Mouse (Mus musculus) adrenal gland, postnatal 4 days (tissue): ENCODE results near the gene Gcnt4. TPM values are rescaled to one million over a fixed set of nuclear protein-coding genes. Genes with fewer than 3 reads are reported as not detected.
"Not testable (repeated sequence)": the region's sequence is repeated elsewhere in the genome, so short reads cannot be mapped to it uniquely, and the experiment has no call there.

ENCODE experiments used
- DNase-seq, 2 experiments: peaks; one replicate each; pipeline ENCODE4 v3.0.0; 2021 to 2022; ENCODE audit warnings: low spot score in 2 of 2, mixed read lengths in 2 of 2
- long read RNA-seq, 2 experiments: library from polyadenylated mRNA; stranded (forward); transcript quantifications; one replicate each; pipeline ENCODE4 v2.0.0; 2021
- total RNA-seq, 2 experiments: library from RNA; stranded (reverse); gene quantifications; 2 replicates each; pipeline ENCODE4 v1.2.3; 2021

The Gcnt4 gene
- total RNA-seq: 1 to 10 TPM; 1.2 to 1.3 TPM
- long read RNA-seq, experiment 1: 0 reads
- long read RNA-seq, experiment 2: 0 reads

- peak; percentile 17 to 40 for DNase-seq
Observed at GRCm38 (mm10) chr13:96923999-96924961, at the start of gene Gcnt4. TSS of gene Gcnt4 (plus strand) at chr13:96924689.

GRCm38 (mm10) chr13:96878220-96879057 lies 46.0 kb upstream of the Gcnt4 start:
- DNase-seq: no peak

- no peak for DNase-seq
Observed at GRCm38 (mm10) chr13:96884534-96884933, 40.0 kb upstream of the Gcnt4 start.

- DNase-seq: no peak
Observed at GRCm38 (mm10) chr13:96889985-96890384, 34.5 kb upstream of the Gcnt4 start.

GRCm38 (mm10) chr13:96895144-96895543 lies 29.3 kb upstream of the Gcnt4 start:
- no peak for DNase-seq

- no peak for DNase-seq
Observed at GRCm38 (mm10) chr13:96906717-96907116, 17.8 kb upstream of the Gcnt4 start.

- no peak for DNase-seq
Observed at GRCm38 (mm10) chr13:96911202-96911601, 13.3 kb upstream of the Gcnt4 start.

GRCm38 (mm10) chr13:96923134-96923533 lies 1.4 kb upstream of the Gcnt4 start:
- DNase-seq: not testable (repeated sequence)

GRCm38 (mm10) chr13:96924985-96925745 lies 676 bp downstream of the Gcnt4 start:
- no peak for DNase-seq

- no peak for DNase-seq
Observed at GRCm38 (mm10) chr13:96925991-96926725, 1.7 kb downstream of the Gcnt4 start.

GRCm38 (mm10) chr13:96927781-96928180 lies 3.3 kb downstream of the Gcnt4 start:
- no peak for DNase-seq

GRCm38 (mm10) chr13:96928432-96929039 lies 4.0 kb downstream of the Gcnt4 start:
- DNase-seq: no peak

- DNase-seq: no peak
Observed at GRCm38 (mm10) chr13:96932745-96933144, 8.3 kb downstream of the Gcnt4 start.

GRCm38 (mm10) chr13:96933367-96933766 lies 8.9 kb downstream of the Gcnt4 start:
- DNase-seq: no peak

GRCm38 (mm10) chr13:96936173-96936777 lies 11.8 kb downstream of the Gcnt4 start:
- DNase-seq: no peak

- DNase-seq: no peak
Observed at GRCm38 (mm10) chr13:96937059-96937558, 12.6 kb downstream of the Gcnt4 start.

- no peak for DNase-seq
Observed at GRCm38 (mm10) chr13:96939680-96940079, 15.2 kb downstream of the Gcnt4 start.

GRCm38 (mm10) chr13:96941481-96941880 lies 17.0 kb downstream of the Gcnt4 start:
- DNase-seq: not testable (repeated sequence)

- no peak for DNase-seq
Observed at GRCm38 (mm10) chr13:96943571-96943970, 19.1 kb downstream of the Gcnt4 start.
